Mouse (Mus musculus): ENCODE results near the gene Scrn1.

The Scrn1 gene

GRCm38 (mm10) chr6:54475926-54476667 lies 90.2 kb downstream of the Scrn1 start:
- DNase-seq (ENCODE audit: low spot score in 2 of 2), result no peak

GRCm38 (mm10) chr6:54472846-54473715 lies 93.2 kb downstream of the Scrn1 start:
- DNase-seq (ENCODE audit: low spot score in 2 of 2), result no peak

GRCm38 (mm10) chr6:54471866-54472265 lies 94.4 kb downstream of the Scrn1 start:
- DNase-seq (ENCODE audit: low spot score in 2 of 2), result no peak

GRCm38 (mm10) chr6:54467371-54467770 lies 98.9 kb downstream of the Scrn1 start:
- no peak for DNase-seq (ENCODE audit: low spot score in 2 of 2)

DNA sequence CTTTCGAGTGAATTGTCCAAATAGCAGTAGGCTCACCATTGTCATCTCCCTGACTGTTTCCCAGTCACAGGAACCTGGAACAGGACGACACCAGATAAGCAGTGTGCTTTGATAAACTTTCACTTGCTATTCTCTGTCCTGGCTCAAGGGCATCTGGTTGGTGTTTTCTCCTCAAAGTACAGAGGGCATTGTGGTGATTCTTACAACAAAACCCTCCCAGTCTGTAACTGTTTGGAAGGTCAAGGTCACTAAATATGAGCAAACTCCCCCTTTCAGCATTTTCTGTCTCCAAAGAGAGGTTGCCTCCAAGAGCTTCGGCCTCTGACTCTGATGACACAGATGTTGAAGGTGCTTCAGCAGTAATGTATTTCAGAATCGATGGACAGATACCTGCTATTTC lies 101.4 kb downstream of the Scrn1 start:
- no peak for DNase-seq (ENCODE audit: low spot score in 2 of 2)

DNA sequence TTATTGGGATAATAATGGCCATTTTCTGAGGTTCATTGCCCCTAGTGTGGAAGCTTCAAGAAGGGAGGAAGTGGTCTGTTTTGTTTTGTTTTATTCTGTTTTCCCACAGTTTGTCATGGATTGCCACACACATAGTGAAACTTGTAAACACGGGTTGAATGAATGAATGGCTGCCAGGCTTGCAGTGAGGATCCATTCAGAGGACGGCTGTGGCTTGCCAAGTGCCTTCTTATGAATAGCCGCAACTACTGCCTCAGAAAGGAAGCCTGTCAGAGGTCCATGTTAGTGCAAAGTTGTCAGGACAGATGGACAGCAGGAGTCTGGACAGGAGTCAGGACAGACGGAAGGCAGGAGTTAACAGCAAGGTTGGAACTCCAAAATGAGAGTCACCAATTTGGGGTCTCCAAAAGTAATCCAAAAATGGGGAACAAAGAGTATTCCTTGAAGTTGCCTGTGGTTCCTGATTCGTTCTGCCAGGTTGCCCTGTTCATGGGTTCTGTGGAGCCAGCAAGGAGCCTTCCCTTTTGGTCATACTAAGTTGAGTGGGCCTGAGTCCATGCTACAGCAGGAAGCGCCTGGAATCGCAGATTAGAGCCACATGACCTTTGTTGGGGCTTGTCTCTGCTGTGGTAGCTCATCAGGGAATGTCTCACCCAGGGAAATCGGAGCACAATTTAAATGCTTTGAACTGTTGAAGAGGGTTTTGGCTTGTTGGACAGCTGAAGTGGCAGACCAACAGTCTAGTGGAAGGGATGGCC lies 102.4 kb downstream of the Scrn1 start:
- no peak for DNase-seq (ENCODE audit: low spot score in 2 of 2)

DNA sequence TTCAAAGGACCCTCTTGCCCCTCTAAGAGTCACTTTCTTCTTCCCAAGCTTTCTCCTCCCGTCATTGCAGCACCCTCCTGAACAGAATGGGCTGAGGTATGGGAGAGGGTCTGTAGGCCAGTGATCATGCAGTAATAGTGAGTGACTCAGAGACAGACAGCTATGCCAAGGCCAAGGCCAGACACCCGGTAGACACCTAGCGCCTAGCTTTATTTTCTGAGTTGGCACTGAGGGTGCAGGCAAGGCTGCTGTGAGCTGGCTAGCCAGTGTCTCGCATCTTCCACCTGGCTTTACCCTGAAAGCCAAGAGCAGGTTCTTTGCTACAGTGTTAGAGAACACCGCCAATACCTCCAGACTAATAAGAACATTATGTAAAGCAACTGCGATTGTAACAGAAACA lies 103.5 kb downstream of the Scrn1 start:
- DNase-seq (ENCODE audit: low spot score in 2 of 2), result no peak

GRCm38 (mm10) chr6:54460915-54461671 lies 105.2 kb downstream of the Scrn1 start:
- DNase-seq (ENCODE audit: low spot score in 2 of 2), result no peak

- no peak for DNase-seq (ENCODE audit: low spot score in 2 of 2)
These were observed 105.9 kb downstream of the Scrn1 start for GRCm38 (mm10) chr6:54460172-54460914.

- no peak for DNase-seq (ENCODE audit: low spot score in 2 of 2)
These were observed 106.6 kb downstream of the Scrn1 start for GRCm38 (mm10) chr6:54459661-54460060.
